Mouse (Mus musculus) liver, embryonic 12.5 days (tissue): ENCODE results near the gene Pdzd2. TPM values are rescaled to one million over a fixed set of nuclear protein-coding genes. Genes with fewer than 3 reads are reported as not detected.

Source experiments
- ATAC-seq: fragments of 200-750 bp; cut with Nextera tagmentation; 2 replicates; pipeline ENCODE4 v1.8.0; 2017; ENCODE audit warnings: moderate number of reproducible peaks, mild to moderate bottlenecking, moderate library complexity
- H3K27ac ChIP-seq: fragments of 300-500 bp; sonication (generic); 2 replicates; pipeline ENCODE4 v1.5.1; 2016; ENCODE audit warnings: mild to moderate bottlenecking
- H3K27me3 ChIP-seq: fragments of 300-500 bp; sonication (generic); replicated peaks from 2 replicates; pipeline ENCODE4 v1.6.1; 2016; ENCODE audit warnings: mild to moderate bottlenecking, moderate library complexity
- H3K36me3 ChIP-seq: fragments of 300-500 bp; sonication (generic); 2 replicates; pipeline ENCODE4 v1.6.1; 2016; ENCODE audit warnings: mild to moderate bottlenecking, moderate library complexity
- H3K4me1 ChIP-seq: fragments of 300-500 bp; sonication (generic); 2 replicates; pipeline ENCODE4 v1.6.1; 2016
- H3K4me2 ChIP-seq: fragments of 300-500 bp; sonication (generic); 2 replicates; pipeline ENCODE4 v1.6.1; 2016; ENCODE audit warnings: mild to moderate bottlenecking, moderate library complexity
- H3K4me3 ChIP-seq: fragments of 300-500 bp; sonication (generic); 2 replicates; pipeline ENCODE4 v1.5.1; 2016; ENCODE audit warnings: mild to moderate bottlenecking, moderate library complexity
- H3K9ac ChIP-seq: fragments of 300-500 bp; sonication (generic); 2 replicates; pipeline ENCODE4 v1.6.1; 2016; ENCODE audit warnings: mild to moderate bottlenecking, moderate library complexity
- H3K9me3 ChIP-seq: fragments of 300-500 bp; sonication (generic); replicated peaks from 2 replicates; pipeline ENCODE4 v1.6.1; 2016; ENCODE audit warnings: mild to moderate bottlenecking, moderate library complexity
- WGBS: fragments of 180-500 bp; shearing (Covaris S2); methylation state at CpG from one replicate; pipeline ENCODE4 v1.1.7; 2016; ENCODE audit not compliant: insufficient replicate concordance; 5-methylcytosine and 5-hydroxymethylcytosine counted together
- polyA plus RNA-seq: library from polyadenylated mRNA; unstranded; fragments of >200 nt; fragmentation: Nextera tagmentation; extraction: Ambion mirVana; gene quantifications from 2 replicates; pipeline ENCODE4 v1.2.1, GENCODE M21; 2016

Pdzd2 gene
- polyA plus RNA-seq, 1 experiment from 2014 or later: 4.8 TPM

GRCm38 (mm10) chr15:12557663-12558436 is 181.9 kb downstream of the Pdzd2 start:
- H3K9ac ChIP-seq: no peak overlapping the region
- no peaks in the 10 kb centered on the region for H3K36me3 ChIP-seq
- H3K4me3 ChIP-seq: no peak overlapping the region
- no peaks in the 10 kb centered on the region for H3K9me3 ChIP-seq
- no peak overlapping the region for H3K4me2 ChIP-seq
- H3K27ac ChIP-seq: no peak overlapping the region
- ATAC-seq: no peak
- 69% methylated on average over 11 of the region's 11 CpGs for WGBS
- no peaks in the 10 kb centered on the region for H3K4me1 ChIP-seq
- H3K27me3 ChIP-seq: no peaks in the 10 kb centered on the region

DNA sequence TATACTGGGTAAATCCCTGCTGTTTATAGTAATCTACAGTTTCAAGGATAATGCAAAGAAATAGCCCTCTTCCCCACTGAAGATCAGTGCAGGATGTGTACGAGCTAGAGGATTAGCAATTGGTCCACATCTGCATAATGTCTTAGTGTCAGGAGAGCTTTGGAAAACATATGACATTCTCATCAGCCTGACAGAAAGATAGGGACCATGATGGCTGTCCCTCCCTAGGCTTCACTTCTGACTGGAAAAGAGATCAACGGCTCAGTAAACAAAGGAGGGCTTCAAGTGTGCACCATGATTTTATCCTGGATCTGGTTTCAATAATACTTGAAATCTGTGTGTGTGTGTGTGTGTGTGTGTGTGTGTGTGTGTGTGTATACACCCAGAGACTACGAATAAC is 186.5 kb downstream of the Pdzd2 start:
- Histone ChIP-seq H3K9ac (no peak overlapping the region), H3K4me2 (no peak overlapping the region), H3K9me3 (no peaks in the 10 kb centered on the region), H3K36me3 (no peaks in the 10 kb centered on the region), H3K27me3 (peaks cover 26% of the 10 kb centered on the region), H3K27ac (no peak overlapping the region), H3K4me3 (no peak overlapping the region), H3K4me1 (peaks cover 10% of the 10 kb centered on the region; the same call in 1 of the 2 replicates)
- no peak for ATAC-seq
- WGBS: 72% methylated on average over 3 of the region's 3 CpGs

- no peaks in the 10 kb centered on the region for H3K9me3 ChIP-seq
- H3K9ac ChIP-seq: no peak overlapping the region
- no peak overlapping the region for H3K4me2 ChIP-seq
- peaks cover 38% of the 10 kb centered on the region for H3K27me3 ChIP-seq
- 39% methylated on average over 3 of the region's 3 CpGs for WGBS
- ATAC-seq: no peak
- H3K4me1 ChIP-seq: peaks cover 10% of the 10 kb centered on the region; the same call in 1 of the 2 replicates
- H3K36me3 ChIP-seq: no peaks in the 10 kb centered on the region
- no peak overlapping the region for H3K27ac ChIP-seq
- H3K4me3 ChIP-seq: no peak overlapping the region
These were observed 188.8 kb downstream of the Pdzd2 start for GRCm38 (mm10) chr15:12550919-12551318.

GRCm38 (mm10) chr15:12550376-12550775 is 189.3 kb downstream of the Pdzd2 start:
- Histone ChIP-seq H3K9ac (no peak overlapping the region), H3K36me3 (no peaks in the 10 kb centered on the region), H3K27ac (no peak overlapping the region), H3K27me3 (peaks cover 38% of the 10 kb centered on the region), H3K9me3 (no peaks in the 10 kb centered on the region), H3K4me1 (peaks cover 10% of the 10 kb centered on the region; the same call in 1 of the 2 replicates), H3K4me2 (no peak overlapping the region), H3K4me3 (no peak overlapping the region)
- WGBS: 37% methylated on average over 9 of the region's 9 CpGs
- no peak for ATAC-seq

- Histone ChIP-seq H3K27ac (no peak overlapping the region), H3K36me3 (no peaks in the 10 kb centered on the region), H3K27me3 (peaks cover 38% of the 10 kb centered on the region), H3K4me3 (peak overlapping the region; percentile 55), H3K9ac (peak overlapping the region; percentile 44; the same call in 1 of the 2 replicates), H3K4me2 (peak overlapping the region; percentile 75), H3K9me3 (no peaks in the 10 kb centered on the region), H3K4me1 (peaks cover 10% of the 10 kb centered on the region; the same call in 1 of the 2 replicates)
- ATAC-seq: no peak
- WGBS: 3% methylated on average over 13 of the region's 13 CpGs
These were observed 189.8 kb downstream of the Pdzd2 start for GRCm38 (mm10) chr15:12549919-12550305.

- H3K27ac ChIP-seq: no peak overlapping the region
- peak overlapping the region; percentile 75 for H3K4me2 ChIP-seq
- peaks cover 10% of the 10 kb centered on the region; the same call in 1 of the 2 replicates for H3K4me1 ChIP-seq
- no peak for ATAC-seq
- peaks cover 38% of the 10 kb centered on the region for H3K27me3 ChIP-seq
- peak overlapping the region; percentile 55 for H3K4me3 ChIP-seq
- 0% methylated on average over 28 of the region's 28 CpGs for WGBS
- H3K9ac ChIP-seq: peak overlapping the region; percentile 44; the same call in 1 of the 2 replicates
- H3K9me3 ChIP-seq: no peaks in the 10 kb centered on the region
- no peaks in the 10 kb centered on the region for H3K36me3 ChIP-seq
These were observed 190.3 kb downstream of the Pdzd2 start for GRCm38 (mm10) chr15:12549271-12549918.

DNA sequence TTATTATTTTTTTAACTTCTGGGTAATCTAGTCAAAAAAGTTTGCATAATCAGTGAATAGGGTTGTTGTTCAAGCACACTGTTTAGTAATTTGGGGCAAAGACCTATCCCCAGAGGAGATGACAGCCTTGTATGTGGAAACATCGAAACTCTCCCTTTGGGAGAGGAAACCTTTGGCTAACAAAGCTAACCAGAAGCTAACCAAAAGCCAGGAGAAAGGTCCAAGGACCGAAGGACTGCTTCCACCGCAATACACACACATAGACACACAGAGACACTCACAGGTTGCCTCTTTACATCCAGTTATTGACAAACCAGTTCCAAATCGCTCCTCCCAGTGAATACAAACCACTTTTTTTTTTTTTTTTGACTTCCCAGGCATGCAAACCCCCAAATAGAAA is 191.0 kb downstream of the Pdzd2 start:
- Histone ChIP-seq H3K9ac (no peak overlapping the region), H3K4me3 (peak overlapping the region; percentile 55), H3K36me3 (no peaks in the 10 kb centered on the region), H3K27ac (no peak overlapping the region), H3K9me3 (no peaks in the 10 kb centered on the region), H3K27me3 (peaks cover 38% of the 10 kb centered on the region), H3K4me1 (peaks cover 10% of the 10 kb centered on the region; the same call in 1 of the 2 replicates), H3K4me2 (peak overlapping the region; percentile 75)
- WGBS: 30% methylated on average over 4 of the region's 4 CpGs
- no peak for ATAC-seq

DNA sequence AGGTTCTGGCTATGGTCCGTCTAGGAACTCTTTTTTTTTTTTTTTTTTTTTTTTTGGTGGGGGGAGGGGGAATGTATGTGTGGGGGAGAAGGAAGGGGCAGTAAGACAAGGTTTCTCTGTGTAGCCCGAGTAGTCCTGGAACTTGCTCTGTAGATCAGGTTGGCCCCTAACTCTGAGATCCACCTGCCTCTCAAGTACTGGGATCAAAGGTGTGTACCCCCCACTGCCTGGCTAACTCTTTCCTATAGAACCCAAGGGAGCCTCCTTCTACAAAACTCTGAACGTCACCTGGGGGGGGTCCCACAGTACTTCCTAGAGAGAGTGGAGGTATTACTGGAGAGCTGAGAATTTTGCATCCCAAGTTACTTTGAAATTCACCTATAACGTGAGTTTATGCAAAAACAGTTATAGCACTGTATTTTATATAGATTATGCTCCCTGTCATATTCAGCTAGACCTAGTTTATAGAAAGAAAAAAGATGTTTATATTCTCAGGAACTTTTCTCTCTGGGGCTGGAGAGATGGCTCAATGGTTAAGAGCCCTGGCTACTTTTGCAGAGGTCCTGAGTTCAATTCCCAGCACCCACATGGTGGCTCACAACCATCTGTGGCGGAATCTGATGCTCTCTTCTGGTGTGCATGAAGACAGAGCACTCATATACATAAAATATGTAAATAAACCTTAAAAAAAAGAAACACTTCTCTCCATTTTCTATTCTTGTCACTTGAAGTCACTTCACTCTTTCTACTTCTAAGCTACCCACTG is 191.9 kb downstream of the Pdzd2 start:
- Histone ChIP-seq H3K4me1 (peaks cover 10% of the 10 kb centered on the region; the same call in 1 of the 2 replicates), H3K27ac (no peak overlapping the region), H3K9me3 (no peaks in the 10 kb centered on the region), H3K9ac (no peak overlapping the region), H3K27me3 (peaks cover 38% of the 10 kb centered on the region), H3K36me3 (no peaks in the 10 kb centered on the region), H3K4me2 (no peak overlapping the region), H3K4me3 (no peak overlapping the region)
- no peak for ATAC-seq
- WGBS: 56% methylated on average over 5 of the region's 5 CpGs

- WGBS: 61% methylated on average over 6 of the region's 6 CpGs
- H3K9ac ChIP-seq: no peak overlapping the region
- no peaks in the 10 kb centered on the region for H3K9me3 ChIP-seq
- H3K36me3 ChIP-seq: no peaks in the 10 kb centered on the region
- no peak overlapping the region for H3K4me2 ChIP-seq
- H3K27me3 ChIP-seq: peaks cover 38% of the 10 kb centered on the region
- H3K27ac ChIP-seq: no peak overlapping the region
- ATAC-seq: no peak
- no peak overlapping the region for H3K4me3 ChIP-seq
- peaks cover 10% of the 10 kb centered on the region; the same call in 1 of the 2 replicates for H3K4me1 ChIP-seq
These were observed 192.9 kb downstream of the Pdzd2 start for GRCm38 (mm10) chr15:12546781-12547180.

DNA sequence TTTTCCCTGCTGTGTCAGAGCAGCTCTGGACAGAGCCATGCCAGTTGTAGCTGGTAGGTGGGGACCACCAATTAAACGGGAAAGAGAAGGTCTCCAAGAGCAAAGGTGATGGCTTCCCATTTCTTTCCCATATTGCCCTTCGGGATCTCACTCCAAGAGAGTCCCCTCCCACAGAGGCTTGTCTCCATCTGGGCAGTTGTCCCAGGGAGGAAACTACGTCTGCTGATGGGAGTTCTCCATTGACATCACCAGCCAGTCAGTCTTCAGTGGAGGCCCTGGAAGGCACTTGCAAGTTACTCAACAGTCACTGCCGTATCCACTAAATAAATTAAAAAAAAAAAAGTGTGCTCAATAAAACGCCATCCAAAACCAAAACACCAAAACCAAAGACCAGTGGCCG is 194.1 kb downstream of the Pdzd2 start:
- H3K4me2 ChIP-seq: no peak overlapping the region
- peaks cover 35% of the 10 kb centered on the region for H3K27me3 ChIP-seq
- no peaks in the 10 kb centered on the region for H3K36me3 ChIP-seq
- no peak overlapping the region for H3K27ac ChIP-seq
- H3K9ac ChIP-seq: no peak overlapping the region
- H3K4me1 ChIP-seq: peaks cover 10% of the 10 kb centered on the region; the same call in 1 of the 2 replicates
- WGBS: 56% methylated on average over 6 of the region's 6 CpGs
- no peak overlapping the region for H3K4me3 ChIP-seq
- H3K9me3 ChIP-seq: no peaks in the 10 kb centered on the region
- ATAC-seq: no peak

- Histone ChIP-seq H3K9me3 (no peaks in the 10 kb centered on the region), H3K4me1 (peaks cover 10% of the 10 kb centered on the region; the same call in 1 of the 2 replicates), H3K4me3 (no peak overlapping the region), H3K9ac (no peak overlapping the region), H3K27ac (no peak overlapping the region), H3K27me3 (peaks cover 30% of the 10 kb centered on the region), H3K4me2 (no peak overlapping the region), H3K36me3 (no peaks in the 10 kb centered on the region)
- no peak for ATAC-seq
- WGBS: 53% methylated on average over 3 of the region's 3 CpGs
These were observed 194.5 kb downstream of the Pdzd2 start for GRCm38 (mm10) chr15:12545220-12545619.
